Mouse (Mus musculus): ENCODE data around the gene Samm50. TPM values are rescaled to one million over a fixed set of nuclear protein-coding genes. Genes with fewer than 3 reads are reported as not detected.

Gene Samm50
- polyA plus RNA-seq, 1 experiment from 2014 or later: 84.9 TPM

- DNase-seq (ENCODE audit: low spot score) (no peak), ATAC-seq (ENCODE audit: insufficient read depth, low FRiP score, low TSS enrichment) (no peak)
- Histone ChIP-seq H3K27me3 (ENCODE audit: control insufficient read depth, insufficient read depth, low read length) (no peaks in the 10 kb centered on the region), H3K4me1 (ENCODE audit: control insufficient read depth, insufficient read depth, low read length) (no peaks in the 10 kb centered on the region), H3K9ac (ENCODE audit: low read length) (no peak overlapping the region), H3K4me2 (ENCODE audit: low read depth) (no peak overlapping the region), H3K9me3 (ENCODE audit: control insufficient read depth, low read length) (no peaks in the 10 kb centered on the region), H3K4me3 (ENCODE audit: low read depth, low read length) (no peak overlapping the region), H3K36me3 (ENCODE audit: control insufficient read depth, insufficient read depth, low read length) (no peaks in the 10 kb centered on the region), H3K27ac (ENCODE audit: low read depth, low read length) (no peak overlapping the region)
- 92% methylated on average over 4 of the region's 4 CpGs for WGBS
Observed at GRCm38 (mm10) chr15:84266290-84266689, 74.2 kb downstream of the Samm50 start.

Small RNA genes within 50 kb of the gene (microRNA-seq; reads per million reads assigned to microRNA genes)
- not detected for gene Mir6392

Other genes starting within 250 kb of the Samm50 start
- gene Efcab6, start 126.9 kb upstream of the Samm50 start, polyA plus RNA-seq (2014; fragmentation: Nextera tagmentation; extraction: Ambion mirVana): 0.35 and 0.41 TPM in 2 replicates
- 16.0 and 18.1 TPM in 2 replicates for gene Sult4a1, start 86.5 kb upstream of the Samm50 start, polyA plus RNA-seq (2014; fragmentation: Nextera tagmentation; extraction: Ambion mirVana)
- not detected in 2 replicates for gene Pnpla5, start 69.1 kb upstream of the Samm50 start, polyA plus RNA-seq (2014; fragmentation: Nextera tagmentation; extraction: Ambion mirVana)
- gene Pnpla3, start 24.4 kb upstream of the Samm50 start, polyA plus RNA-seq (2014; fragmentation: Nextera tagmentation; extraction: Ambion mirVana): 0.29 and 0.97 TPM in 2 replicates
- 10.4 and 12.1 TPM in 2 replicates for gene Parvb, start 39.8 kb downstream of the Samm50 start, polyA plus RNA-seq (2014; fragmentation: Nextera tagmentation; extraction: Ambion mirVana)
- 0.53 and 0.78 TPM in 2 replicates for gene Parvg, start 131.8 kb downstream of the Samm50 start, polyA plus RNA-seq (2014; fragmentation: Nextera tagmentation; extraction: Ambion mirVana)